Mouse (Mus musculus): ENCODE measurements around the gene Nip7. TPM values are rescaled to one million over a fixed set of nuclear protein-coding genes. Genes with fewer than 3 reads are reported as not detected.
"Not testable (repeated sequence)": the region's sequence is repeated elsewhere in the genome, so short reads cannot be mapped to it uniquely, and the experiment has no call there.

Nip7 gene
- polyA plus RNA-seq, 1 experiment from 2014 or later: 49.5 TPM

DNA sequence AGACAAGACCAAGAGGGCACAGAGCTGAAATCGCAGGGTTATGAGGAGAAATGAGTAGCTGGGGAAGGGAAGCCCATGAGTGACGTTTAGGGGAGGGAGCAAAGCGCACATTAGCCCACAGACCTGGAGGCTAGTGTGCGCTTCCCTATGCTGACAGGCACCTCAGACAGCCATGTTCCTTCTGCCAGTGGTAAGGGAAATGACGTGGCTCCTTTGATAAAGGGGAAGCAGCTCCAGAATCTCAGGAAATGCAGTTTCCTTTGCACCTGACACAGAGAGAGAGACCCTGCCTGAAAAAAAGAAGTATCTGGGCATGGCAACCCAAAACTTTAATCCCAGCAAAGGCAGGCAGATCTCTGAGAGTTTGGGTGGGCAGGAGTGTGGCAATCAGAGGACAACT lies 26.6 kb upstream of the Nip7 start:
- H3K9me3 ChIP-seq (ENCODE audit: control insufficient read depth, low read length): no peaks in the 10 kb centered on the region
- no peak for ATAC-seq (ENCODE audit: low FRiP score, low TSS enrichment)

DNA sequence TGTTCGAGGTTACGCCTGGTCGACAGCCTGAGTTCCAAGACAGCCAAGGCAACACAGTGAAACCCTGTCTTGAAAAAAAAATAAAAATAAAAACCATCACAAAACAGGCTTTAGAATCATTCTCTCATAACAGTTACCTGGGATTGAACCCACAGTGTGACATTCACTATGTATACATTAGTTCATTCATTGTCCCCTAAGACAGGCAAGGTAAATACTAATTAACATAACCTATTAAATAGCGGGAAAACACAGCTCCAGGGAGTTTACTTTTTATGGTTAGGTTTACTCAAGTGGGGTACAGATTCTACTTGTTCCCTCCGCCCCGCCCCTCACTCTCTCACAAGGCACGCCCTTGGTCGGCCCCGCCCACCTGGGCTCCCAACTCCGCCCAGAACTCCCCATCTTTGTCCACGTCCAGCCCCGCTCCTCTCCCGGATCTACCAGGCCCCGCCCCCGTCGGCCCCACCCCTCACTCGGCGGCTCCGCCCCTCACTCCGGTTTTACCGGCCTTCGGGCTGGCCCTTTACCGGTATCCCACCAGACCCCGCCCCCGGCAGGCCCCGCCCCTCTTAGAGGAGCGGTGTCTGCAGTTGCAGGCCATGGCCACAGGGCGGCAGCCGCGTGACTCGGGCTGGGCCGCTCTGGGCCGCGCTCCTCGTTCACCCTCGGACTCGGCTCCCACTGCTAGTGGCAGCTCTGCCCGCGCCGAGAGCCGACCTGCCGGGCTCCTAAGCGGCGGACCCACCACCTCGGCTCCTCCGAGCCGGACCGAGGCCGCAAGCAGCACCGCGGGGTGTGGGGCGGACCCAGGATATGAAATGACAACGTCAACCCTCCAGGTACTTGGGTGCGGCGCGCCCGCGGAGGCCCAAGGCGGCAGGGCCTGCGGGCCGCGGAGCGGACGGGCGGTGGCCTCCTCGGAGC lies 25.8 kb upstream of the Nip7 start, which contains the start of gene Vps4a:
Gene Vps4a (plus strand): TSS at position 573 of the 927 bp plus-strand sequence.
- H3K36me3 ChIP-seq (ENCODE audit: control insufficient read depth, insufficient read depth, low read length): no peaks in the 10 kb centered on the region
- 0 out of 2 replicates have a peak, but pooled peaks cover 2% of the 10 kb centered on the region for H3K4me1 ChIP-seq (replicated peaks; ENCODE audit: control insufficient read depth, insufficient read depth)
- 4% methylated on average over 60 of the region's 66 CpGs for WGBS
- peak within 1 kb of the TSS; percentile 90 for H3K4me2 ChIP-seq (replicated peaks; ENCODE audit: low read depth)
- H3K9me3 ChIP-seq (ENCODE audit: control insufficient read depth, low read length): no peaks in the 10 kb centered on the region
- no peaks in the 10 kb centered on the region for H3K27me3 ChIP-seq (ENCODE audit: control insufficient read depth, insufficient read depth, low read length)
- peak within 1 kb of the TSS; percentile 86 for H3K27ac ChIP-seq (replicated peaks)
- peak within 1 kb of the TSS; percentile 94 for H3K4me3 ChIP-seq (ENCODE audit: low read depth, low read length)
- ATAC-seq (ENCODE audit: low FRiP score, low TSS enrichment) (peak; percentile 95), DNase-seq (ENCODE audit: low spot score) (peak; percentile 99)
- TF ChIP-seq EP300 (optimal IDR thresholded peaks at IDR 0.05) (no peak), CTCF (IDR thresholded peaks at IDR 0.05; ENCODE audit: low read depth) (peak; percentile 92)
- peak within 1 kb of the TSS; percentile 95 for H3K9ac ChIP-seq (ENCODE audit: low read length)

More for the DNA sequence above, 26.6 kb upstream of the Nip7 start:
- TF ChIP-seq EP300 (optimal IDR thresholded peaks at IDR 0.05): no peak
- TF ChIP-seq CTCF (IDR thresholded peaks at IDR 0.05; ENCODE audit: low read depth): no peak
- Histone ChIP-seq H3K36me3 (ENCODE audit: control insufficient read depth, insufficient read depth, low read length) (no peaks in the 10 kb centered on the region), H3K9ac (ENCODE audit: low read length) (no peak overlapping the region), H3K27me3 (ENCODE audit: control insufficient read depth, insufficient read depth, low read length) (no peaks in the 10 kb centered on the region), H3K27ac (replicated peaks) (0 out of 2 replicates have a peak overlapping the region, but pooled peaks have one; percentile 20), H3K4me2 (replicated peaks; ENCODE audit: low read depth) (no peak overlapping the region), H3K4me1 (replicated peaks; ENCODE audit: control insufficient read depth, insufficient read depth) (0 out of 2 replicates have a peak, but pooled peaks cover 2% of the 10 kb centered on the region), H3K4me3 (ENCODE audit: low read depth, low read length) (no peak overlapping the region)
- no peak for DNase-seq (ENCODE audit: low spot score)
- WGBS: 64% methylated on average over 5 of the region's 5 CpGs

DNA sequence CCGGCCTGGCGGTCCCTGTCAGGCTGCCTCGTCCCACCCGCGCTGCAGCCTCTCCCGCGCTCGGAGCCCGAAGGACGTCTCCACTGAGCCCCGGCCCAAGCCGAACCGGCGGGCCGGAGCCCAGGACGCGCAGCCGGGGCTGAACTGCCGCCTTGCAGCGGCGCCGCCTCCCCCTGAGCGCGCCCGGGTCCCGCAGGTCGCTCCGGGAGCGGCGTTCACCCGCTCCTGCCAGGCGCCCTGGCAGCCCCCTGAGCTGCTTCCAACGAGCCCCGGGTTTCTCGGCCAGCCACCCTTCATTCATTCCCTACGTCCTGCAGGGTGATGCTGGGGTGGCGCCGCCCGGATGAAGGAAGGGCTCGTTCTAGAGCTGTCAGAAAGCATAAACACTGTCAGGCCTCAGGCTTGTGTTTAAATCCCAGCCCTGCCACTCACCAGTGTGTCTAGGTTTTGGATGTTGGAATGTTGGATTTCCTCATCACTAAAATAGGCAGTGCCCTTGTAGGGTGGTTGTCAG lies 25.0 kb upstream of the Nip7 start:
- under 1% methylated on average over 39 of the region's 40 CpGs for WGBS

DNA sequence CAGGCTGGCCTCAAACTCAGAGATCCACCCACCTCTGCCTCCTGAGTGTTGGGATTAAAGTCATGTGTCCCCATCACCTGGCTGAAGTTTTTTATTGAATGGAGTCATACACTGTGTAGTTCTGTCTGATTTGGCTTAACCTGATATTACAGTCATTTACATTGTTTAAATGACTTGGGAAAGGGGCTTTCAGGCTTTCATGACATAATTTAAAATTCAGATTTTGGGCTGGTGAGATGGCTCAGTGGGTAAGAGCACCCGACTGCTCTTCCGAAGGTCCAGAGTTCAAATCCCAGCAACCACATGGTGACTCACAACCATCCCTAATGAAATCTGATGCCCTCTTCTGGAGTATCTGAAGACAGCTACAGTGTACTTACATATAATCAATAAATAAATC lies 23.1 kb upstream of the Nip7 start:
- not testable (repeated sequence) for H3K4me3 ChIP-seq (ENCODE audit: low read depth, low read length); H3K27ac ChIP-seq (replicated peaks); H3K4me1 ChIP-seq (replicated peaks; ENCODE audit: control insufficient read depth, insufficient read depth); H3K9ac ChIP-seq (ENCODE audit: low read length); H3K4me2 ChIP-seq (replicated peaks; ENCODE audit: low read depth); H3K27me3 ChIP-seq (ENCODE audit: control insufficient read depth, insufficient read depth, low read length); H3K36me3 ChIP-seq (ENCODE audit: control insufficient read depth, insufficient read depth, low read length); DNase-seq (ENCODE audit: low spot score); H3K9me3 ChIP-seq (ENCODE audit: control insufficient read depth, low read length); ATAC-seq (ENCODE audit: low FRiP score, low TSS enrichment)
- WGBS: 90% methylated on average over 2 of the region's 2 CpGs

More for the DNA sequence above, 25.0 kb upstream of the Nip7 start:
- no peaks in the 10 kb centered on the region for H3K27me3 ChIP-seq (ENCODE audit: control insufficient read depth, insufficient read depth, low read length)
- 0 out of 2 replicates have a peak, but pooled peaks cover 2% of the 10 kb centered on the region for H3K36me3 ChIP-seq (ENCODE audit: control insufficient read depth, insufficient read depth, low read length)
- 0 out of 2 replicates have a peak, but pooled peaks cover 2% of the 10 kb centered on the region for H3K4me1 ChIP-seq (replicated peaks; ENCODE audit: control insufficient read depth, insufficient read depth)
- H3K4me2 ChIP-seq (replicated peaks; ENCODE audit: low read depth): peak overlapping the region; percentile 90
- H3K9ac ChIP-seq (ENCODE audit: low read length): peak overlapping the region; percentile 95
- no peak for ATAC-seq (ENCODE audit: low FRiP score, low TSS enrichment)
- DNase-seq (ENCODE audit: low spot score): no peak
- no peak for TF ChIP-seq EP300 (optimal IDR thresholded peaks at IDR 0.05)
- TF ChIP-seq CTCF (IDR thresholded peaks at IDR 0.05; ENCODE audit: low read depth): no peak
- peak overlapping the region; percentile 86 for H3K27ac ChIP-seq (replicated peaks)
- peak overlapping the region; percentile 94 for H3K4me3 ChIP-seq (ENCODE audit: low read depth, low read length)
- H3K9me3 ChIP-seq (ENCODE audit: control insufficient read depth, low read length): no peaks in the 10 kb centered on the region

DNA sequence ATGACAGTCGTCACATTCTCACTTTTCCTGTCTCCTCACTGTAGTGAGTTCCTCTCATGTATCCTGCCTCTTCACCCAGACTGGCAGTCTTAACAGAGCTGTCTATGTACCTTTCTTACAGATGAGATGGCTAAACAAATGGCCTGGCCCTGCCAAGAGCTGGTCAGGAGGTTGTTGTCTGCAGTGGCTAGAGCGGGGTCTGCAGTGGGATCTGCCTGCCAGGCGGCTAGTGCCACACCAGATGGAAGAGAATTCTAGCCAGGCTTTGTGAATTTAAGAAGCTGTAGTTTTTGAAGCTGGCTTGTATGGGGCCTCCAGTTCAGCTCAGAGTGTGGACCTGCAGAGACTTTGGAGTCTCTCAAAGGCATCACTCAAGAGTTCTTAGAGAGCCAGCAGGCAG lies 21.0 kb upstream of the Nip7 start:
- Histone ChIP-seq H3K27ac (replicated peaks) (no peak overlapping the region), H3K4me2 (replicated peaks; ENCODE audit: low read depth) (no peak overlapping the region), H3K27me3 (ENCODE audit: control insufficient read depth, insufficient read depth, low read length) (no peaks in the 10 kb centered on the region), H3K36me3 (ENCODE audit: control insufficient read depth, insufficient read depth, low read length) (peaks cover 7% of the 10 kb centered on the region; the same call in 1 of the 2 replicates), H3K4me1 (replicated peaks; ENCODE audit: control insufficient read depth, insufficient read depth) (0 out of 2 replicates have a peak, but pooled peaks cover 2% of the 10 kb centered on the region), H3K9ac (ENCODE audit: low read length) (no peak overlapping the region), H3K9me3 (ENCODE audit: control insufficient read depth, low read length) (no peaks in the 10 kb centered on the region), H3K4me3 (ENCODE audit: low read depth, low read length) (no peak overlapping the region)
- DNase-seq (ENCODE audit: low spot score) (no peak), ATAC-seq (ENCODE audit: low FRiP score, low TSS enrichment) (no peak)
- 95% methylated on average over 3 of the region's 3 CpGs for WGBS
- no peak for TF ChIP-seq CTCF (IDR thresholded peaks at IDR 0.05; ENCODE audit: low read depth)
- no peak for TF ChIP-seq EP300 (optimal IDR thresholded peaks at IDR 0.05)
